Mouse (Mus musculus): ENCODE measurements at regions not wholly inside any gene's neighbourhood (a gene's known extent, or its start where the extent isn't known, plus 50 kb on each side); places are given as distances from the start of the nearest gene placed in this dataset.

DNA sequence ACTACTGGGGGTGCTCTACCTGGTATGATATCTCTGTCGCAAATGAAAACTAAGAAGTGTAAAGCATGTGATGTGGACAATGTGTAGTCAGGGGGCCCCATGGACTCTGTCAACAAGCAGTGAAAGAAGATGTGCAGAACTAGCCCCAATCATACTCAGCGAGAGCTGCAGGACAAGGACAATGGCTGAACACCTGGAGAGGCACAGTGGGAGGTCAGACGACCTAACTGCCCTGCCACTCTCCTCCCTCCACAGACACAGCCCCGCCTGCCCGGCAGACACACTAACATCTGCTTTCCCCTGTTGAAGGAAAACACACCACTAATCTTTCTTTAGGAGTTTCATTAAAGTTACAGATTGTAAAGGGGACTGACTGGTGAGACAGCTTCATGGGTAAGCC lies 675.1 kb downstream of the Epm2a start:
- no peak for TF ChIP-seq CTCF (IDR thresholded peaks at IDR 0.05; ENCODE audit: low read depth, low read length)
- TF ChIP-seq POLR2A (IDR thresholded peaks at IDR 0.05; ENCODE audit: extremely low read depth, insufficient read depth, low read length) = no peak
- WGBS = 45% methylated on average over 5 of the region's 5 CpGs

DNA sequence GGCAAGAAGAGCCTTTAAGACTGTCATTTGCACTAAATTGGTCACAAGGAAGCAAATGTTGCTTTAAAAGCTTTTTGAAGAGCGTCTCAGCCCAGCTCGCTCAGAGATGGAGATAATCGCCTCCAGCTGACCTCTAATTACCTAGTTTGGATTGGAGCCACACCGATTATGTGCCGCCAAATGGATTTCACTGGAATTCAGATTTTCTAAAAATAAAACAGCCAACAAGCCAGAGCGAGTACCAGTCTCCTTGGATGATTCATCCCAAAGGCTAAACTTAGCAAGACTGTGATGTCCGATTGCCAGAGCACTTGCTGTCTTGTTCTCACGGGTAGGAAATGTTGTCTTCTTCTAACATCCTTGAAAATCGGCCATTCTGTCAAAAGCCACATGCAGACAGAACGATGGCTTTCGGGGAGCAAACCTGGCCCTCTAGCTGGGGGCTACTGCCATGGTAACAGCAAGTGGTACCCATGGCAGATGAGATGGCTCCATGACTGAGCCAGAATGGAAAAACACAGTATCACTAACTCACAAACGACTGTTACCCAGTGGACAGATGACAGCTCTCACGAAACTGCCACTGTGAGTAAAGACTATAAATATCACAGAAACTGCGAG lies 676.1 kb downstream of the Epm2a start:
- 77% methylated on average over 14 of the region's 14 CpGs for WGBS
- Histone ChIP-seq H3K4me1 (ENCODE audit: control insufficient read depth, insufficient read depth, low read length) (no peaks in the 10 kb centered on the region), H3K36me3 (ENCODE audit: control insufficient read depth, insufficient read depth, low read length) (no peaks in the 10 kb centered on the region), H3K27me3 (ENCODE audit: control insufficient read depth, insufficient read depth, low read length) (no peaks in the 10 kb centered on the region), H3K9ac (ENCODE audit: low read depth, low read length) (no peak overlapping the region), H3K27ac (replicated peaks; ENCODE audit: insufficient read depth, low read depth, low read length) (no peak overlapping the region), H3K79me2 (ENCODE audit: control insufficient read depth, insufficient read depth, low read length) (no peaks in the 10 kb centered on the region), H3K4me3 (ENCODE audit: insufficient read depth, low read depth, low read length) (no peak overlapping the region)
- TF ChIP-seq POLR2A (IDR thresholded peaks at IDR 0.05; ENCODE audit: extremely low read depth, insufficient read depth, low read length) (no peak), CTCF (IDR thresholded peaks at IDR 0.05; ENCODE audit: low read depth, low read length) (no peak)
- no peak for DNase-seq (ENCODE audit: extremely low read depth, low read depth, low spot score)

More for the DNA sequence above, 675.1 kb downstream of the Epm2a start:
- Histone ChIP-seq H3K27me3 (ENCODE audit: control insufficient read depth, insufficient read depth, low read length) (no peaks in the 10 kb centered on the region), H3K4me3 (ENCODE audit: insufficient read depth, low read depth, low read length) (no peak overlapping the region), H3K36me3 (ENCODE audit: control insufficient read depth, insufficient read depth, low read length) (no peaks in the 10 kb centered on the region), H3K9ac (ENCODE audit: low read depth, low read length) (no peak overlapping the region), H3K79me2 (ENCODE audit: control insufficient read depth, insufficient read depth, low read length) (no peaks in the 10 kb centered on the region), H3K27ac (replicated peaks; ENCODE audit: insufficient read depth, low read depth, low read length) (no peak overlapping the region), H3K4me1 (ENCODE audit: control insufficient read depth, insufficient read depth, low read length) (no peaks in the 10 kb centered on the region)
- DNase-seq (ENCODE audit: extremely low read depth, low read depth, low spot score) = no peak

DNA sequence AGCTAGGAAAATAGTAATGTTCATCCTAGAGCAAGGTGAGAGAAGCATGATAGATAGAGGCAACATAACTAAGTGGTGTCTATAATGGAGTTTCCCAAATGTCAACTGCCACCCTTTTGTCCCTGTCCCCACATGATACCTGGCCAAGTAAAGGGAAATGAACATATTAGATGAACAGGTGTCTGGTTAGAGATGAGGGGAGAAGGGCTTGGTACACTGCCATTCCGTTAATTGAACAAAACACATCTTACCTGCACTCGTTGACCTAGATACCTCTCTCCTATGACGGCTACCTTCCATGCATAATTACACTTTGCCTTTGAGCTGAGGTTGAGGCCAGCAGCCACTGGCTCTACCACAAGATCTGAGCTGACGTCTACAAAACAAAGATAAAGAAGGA lies 677.4 kb downstream of the Epm2a start:
- Histone ChIP-seq H3K4me1 (ENCODE audit: control insufficient read depth, insufficient read depth, low read length) (no peaks in the 10 kb centered on the region), H3K36me3 (ENCODE audit: control insufficient read depth, insufficient read depth, low read length) (no peaks in the 10 kb centered on the region), H3K4me3 (ENCODE audit: insufficient read depth, low read depth, low read length) (no peak overlapping the region), H3K9ac (ENCODE audit: low read depth, low read length) (no peak overlapping the region), H3K79me2 (ENCODE audit: control insufficient read depth, insufficient read depth, low read length) (no peaks in the 10 kb centered on the region), H3K27ac (replicated peaks; ENCODE audit: insufficient read depth, low read depth, low read length) (no peak overlapping the region), H3K27me3 (ENCODE audit: control insufficient read depth, insufficient read depth, low read length) (no peaks in the 10 kb centered on the region)
- no peak for TF ChIP-seq CTCF (IDR thresholded peaks at IDR 0.05; ENCODE audit: low read depth, low read length)
- TF ChIP-seq POLR2A (IDR thresholded peaks at IDR 0.05; ENCODE audit: extremely low read depth, insufficient read depth, low read length) = no peak
- 88% methylated on average over 4 of the region's 4 CpGs for WGBS
- DNase-seq (ENCODE audit: extremely low read depth, low read depth, low spot score) = no peak

DNA sequence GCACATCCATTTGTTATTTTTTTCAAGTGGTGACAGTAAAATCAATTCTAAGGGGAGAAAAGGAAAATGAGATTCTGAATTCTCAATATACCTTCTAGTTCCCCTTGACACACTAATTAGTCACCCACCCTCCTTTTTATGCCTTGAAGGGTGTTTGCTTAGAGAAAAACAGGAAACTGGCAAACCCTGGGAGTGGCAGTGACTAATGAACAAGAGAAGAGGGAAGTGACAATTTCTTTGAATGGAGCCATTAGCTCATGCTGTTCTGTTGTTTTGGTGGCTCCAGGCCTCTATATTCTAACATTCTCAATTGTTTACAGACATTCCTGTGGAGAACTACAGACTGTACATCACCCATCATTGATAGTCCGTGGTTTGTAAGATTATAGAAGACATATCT lies 692.0 kb downstream of the Epm2a start:
- 62% methylated on average over 1 of the region's 1 CpGs for WGBS
- no peaks in the 10 kb centered on the region for H3K4me1 ChIP-seq (ENCODE audit: control insufficient read depth, insufficient read depth, low read length)
- no peak overlapping the region for H3K4me3 ChIP-seq (ENCODE audit: insufficient read depth, low read depth, low read length)
- no peaks in the 10 kb centered on the region for H3K36me3 ChIP-seq (ENCODE audit: control insufficient read depth, insufficient read depth, low read length)
- DNase-seq (ENCODE audit: extremely low read depth, low read depth, low spot score) = no peak
- H3K27ac ChIP-seq (replicated peaks; ENCODE audit: insufficient read depth, low read depth, low read length) = no peak overlapping the region
- H3K9ac ChIP-seq (ENCODE audit: low read depth, low read length) = no peak overlapping the region
- no peaks in the 10 kb centered on the region for H3K27me3 ChIP-seq (ENCODE audit: control insufficient read depth, insufficient read depth, low read length)
- TF ChIP-seq CTCF (IDR thresholded peaks at IDR 0.05; ENCODE audit: low read depth, low read length) = no peak
- no peak for TF ChIP-seq POLR2A (IDR thresholded peaks at IDR 0.05; ENCODE audit: extremely low read depth, insufficient read depth, low read length)
- no peaks in the 10 kb centered on the region for H3K79me2 ChIP-seq (ENCODE audit: control insufficient read depth, insufficient read depth, low read length)

- Histone ChIP-seq H3K27ac (replicated peaks; ENCODE audit: insufficient read depth, low read depth, low read length) (no peak overlapping the region), H3K27me3 (ENCODE audit: control insufficient read depth, insufficient read depth, low read length) (no peaks in the 10 kb centered on the region)
Observed at GRCm38 (mm10) chr10:12045937-12046336, 702.7 kb downstream of the Epm2a start.

GRCm38 (mm10) chr10:12059728-12060127 lies 716.5 kb downstream of the Epm2a start:
- no peak for TF ChIP-seq POLR2A (IDR thresholded peaks at IDR 0.05; ENCODE audit: extremely low read depth, insufficient read depth, low read length)
- TF ChIP-seq CTCF (IDR thresholded peaks at IDR 0.05; ENCODE audit: low read depth, low read length) = no peak
- Histone ChIP-seq H3K36me3 (ENCODE audit: control insufficient read depth, insufficient read depth, low read length) (no peaks in the 10 kb centered on the region), H3K27me3 (ENCODE audit: control insufficient read depth, insufficient read depth, low read length) (no peaks in the 10 kb centered on the region), H3K79me2 (ENCODE audit: control insufficient read depth, insufficient read depth, low read length) (no peaks in the 10 kb centered on the region), H3K4me1 (ENCODE audit: control insufficient read depth, insufficient read depth, low read length) (peaks cover 3% of the 10 kb centered on the region; the same call in 1 of the 2 replicates), H3K4me3 (ENCODE audit: insufficient read depth, low read depth, low read length) (no peak overlapping the region), H3K27ac (replicated peaks; ENCODE audit: insufficient read depth, low read depth, low read length) (no peak overlapping the region), H3K9ac (ENCODE audit: low read depth, low read length) (no peak overlapping the region)
- DNase-seq (ENCODE audit: extremely low read depth, low read depth, low spot score) = no peak
- WGBS = 80% methylated on average over 1 of the region's 1 CpGs

More at GRCm38 (mm10) chr10:12045937-12046336, 702.7 kb downstream of the Epm2a start:
- no peak overlapping the region for H3K9ac ChIP-seq (ENCODE audit: low read depth, low read length)
- H3K36me3 ChIP-seq (ENCODE audit: control insufficient read depth, insufficient read depth, low read length) = no peaks in the 10 kb centered on the region
- TF ChIP-seq POLR2A (IDR thresholded peaks at IDR 0.05; ENCODE audit: extremely low read depth, insufficient read depth, low read length) = no peak
- TF ChIP-seq CTCF (IDR thresholded peaks at IDR 0.05; ENCODE audit: low read depth, low read length) = no peak
- no peak overlapping the region for H3K4me3 ChIP-seq (ENCODE audit: insufficient read depth, low read depth, low read length)
- no peaks in the 10 kb centered on the region for H3K4me1 ChIP-seq (ENCODE audit: control insufficient read depth, insufficient read depth, low read length)
- no peak for DNase-seq (ENCODE audit: extremely low read depth, low read depth, low spot score)
- H3K79me2 ChIP-seq (ENCODE audit: control insufficient read depth, insufficient read depth, low read length) = no peaks in the 10 kb centered on the region
- 57% methylated on average over 2 of the region's 2 CpGs for WGBS
